Mouse (Mus musculus): ENCODE measurements around the gene Cabp1.

Cabp1 gene

DNA sequence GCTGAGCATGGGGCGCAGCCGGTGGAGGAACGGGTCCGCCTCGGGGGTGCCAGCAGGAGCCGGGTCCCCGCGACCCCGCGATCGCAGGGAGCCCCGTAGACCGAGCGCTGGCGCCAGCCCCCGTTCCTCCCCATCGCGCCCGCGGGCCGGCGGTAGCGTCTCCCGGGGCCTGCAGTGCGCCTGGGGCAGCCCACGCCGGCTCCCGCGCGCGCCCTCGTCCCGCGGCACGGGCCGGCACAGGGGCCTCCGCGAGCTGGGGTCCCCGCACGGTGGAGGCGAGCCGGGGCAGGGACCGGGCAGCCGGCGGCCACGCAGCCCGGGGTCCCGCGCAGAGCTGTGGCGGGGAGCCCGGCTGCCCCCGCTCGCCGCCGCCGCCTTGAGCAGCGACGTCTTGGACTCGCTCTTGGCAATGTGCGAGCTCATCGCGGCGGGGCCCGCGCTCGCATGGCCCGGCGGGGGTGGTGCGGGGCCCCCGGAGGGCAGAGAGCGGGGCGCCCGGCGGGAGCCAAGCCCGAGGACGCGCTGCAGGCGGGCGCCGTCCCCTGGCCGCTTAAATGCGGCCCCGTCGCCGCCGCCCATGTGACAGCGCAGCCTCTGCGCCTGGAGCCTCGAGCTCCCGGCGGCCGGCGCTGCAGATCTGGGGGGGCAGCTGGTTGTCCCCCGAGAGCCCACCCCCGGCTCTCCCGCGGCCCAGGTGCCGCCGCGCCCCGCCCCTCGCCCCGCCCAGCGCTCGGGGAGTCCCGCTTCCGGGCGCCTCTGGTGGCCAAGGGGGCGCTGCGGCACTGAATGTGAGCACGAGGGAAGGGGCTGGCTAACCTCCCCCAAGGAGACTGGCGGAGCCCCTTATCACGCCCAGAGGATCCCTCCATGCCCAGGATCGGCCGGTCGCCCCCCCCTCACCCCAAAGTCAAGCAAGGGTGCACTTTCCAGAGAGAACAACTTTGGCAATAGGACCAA is at the start of gene Cabp1:
Cabp1 (minus strand) TSS at position 713 of the 957 bp plus-strand sequence.
- in situ Hi-C loops (cut with MboI) = no loop called here

DNA sequence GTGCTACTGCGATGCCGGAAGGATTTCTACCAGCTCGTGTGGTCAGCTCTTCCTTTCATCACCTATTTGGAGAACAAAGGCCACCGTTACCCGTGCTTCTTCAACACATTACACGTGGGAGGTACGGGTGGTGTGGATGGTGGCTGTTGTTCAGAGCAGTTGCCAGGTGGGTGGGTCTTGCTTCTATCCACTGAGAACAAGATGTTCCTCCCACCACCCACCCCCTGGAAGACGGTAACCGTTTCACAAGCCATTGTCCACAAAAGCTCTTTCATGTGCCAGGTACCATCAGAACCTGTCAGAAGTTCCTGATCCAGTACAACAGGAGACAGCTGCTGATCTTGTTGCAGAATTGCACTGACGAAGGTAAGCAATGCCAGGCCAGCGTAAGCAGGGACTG is 46.0 kb upstream of the Cabp1 start:
- in situ Hi-C loops (cut with MboI) = no loop called here

DNA sequence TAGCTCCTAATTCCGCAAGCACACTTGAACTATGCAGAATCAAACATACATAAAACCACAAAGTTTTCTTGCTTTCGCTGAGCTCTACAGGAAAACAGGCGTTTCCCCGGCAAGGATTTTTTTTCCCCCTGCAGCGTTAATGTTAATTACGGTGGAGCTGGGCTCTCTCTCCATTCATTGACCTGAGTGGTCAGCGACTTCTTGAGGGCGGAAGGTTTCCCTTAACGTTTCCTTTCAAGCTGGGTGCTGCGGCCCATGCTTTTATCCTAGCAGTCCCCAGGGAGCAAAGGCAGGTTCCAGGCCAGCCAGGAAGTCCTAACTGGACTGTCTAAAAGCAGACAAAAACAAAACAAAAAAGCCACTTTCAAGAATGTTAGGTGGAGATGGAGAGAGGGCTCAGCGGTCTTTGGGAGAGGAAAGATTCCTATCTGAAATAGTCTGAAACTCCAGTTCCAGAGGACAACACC is 44.6 kb upstream of the Cabp1 start:
- in situ Hi-C loops (cut with MboI) = no loop called here

DNA sequence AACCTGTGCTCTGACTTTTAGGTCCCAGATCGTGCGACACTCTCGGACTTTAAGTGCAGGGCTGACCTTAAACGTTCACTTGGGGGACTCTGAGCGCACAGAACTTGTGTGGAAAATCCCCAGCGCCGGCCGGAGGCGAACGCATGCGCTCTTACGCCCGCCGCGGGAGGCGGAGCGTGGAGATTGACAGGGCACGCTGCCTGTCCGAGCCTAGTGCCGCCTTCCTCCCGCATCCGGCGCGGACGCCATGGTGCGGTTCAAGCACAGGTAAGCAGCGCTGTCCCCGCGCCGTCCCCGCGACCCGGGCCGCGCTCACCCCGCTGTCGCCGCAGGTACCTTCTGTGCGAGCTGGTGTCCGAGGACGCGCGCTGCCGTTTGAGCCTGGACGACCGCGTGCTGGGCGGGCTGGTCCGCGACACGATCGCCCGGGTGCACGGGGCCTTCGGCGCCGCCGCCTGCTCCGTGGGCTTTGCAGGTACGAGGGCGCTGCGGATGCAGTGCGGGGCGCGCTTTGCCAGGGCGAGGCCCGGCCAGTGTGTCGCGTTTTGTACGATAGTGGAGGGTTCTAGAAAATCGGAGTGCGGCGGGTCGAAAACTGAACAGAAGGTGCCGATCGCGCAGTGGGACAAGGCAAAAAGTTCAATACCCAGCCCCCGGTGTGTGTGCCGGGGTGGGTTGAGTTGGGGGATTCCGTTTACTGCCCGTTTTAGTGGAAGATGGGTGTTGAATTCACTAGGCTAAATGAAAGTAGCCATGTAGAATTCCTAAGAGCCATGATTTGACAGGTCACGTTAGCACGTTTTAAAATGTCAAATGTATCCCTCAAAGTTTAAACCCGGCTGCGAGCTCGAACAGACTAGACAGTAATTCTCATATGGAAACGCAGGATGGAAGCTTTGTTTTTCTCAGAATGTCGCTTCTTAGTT is 43.9 kb upstream of the Cabp1 start:
- in situ Hi-C loops (cut with MboI) = no loop called here

DNA sequence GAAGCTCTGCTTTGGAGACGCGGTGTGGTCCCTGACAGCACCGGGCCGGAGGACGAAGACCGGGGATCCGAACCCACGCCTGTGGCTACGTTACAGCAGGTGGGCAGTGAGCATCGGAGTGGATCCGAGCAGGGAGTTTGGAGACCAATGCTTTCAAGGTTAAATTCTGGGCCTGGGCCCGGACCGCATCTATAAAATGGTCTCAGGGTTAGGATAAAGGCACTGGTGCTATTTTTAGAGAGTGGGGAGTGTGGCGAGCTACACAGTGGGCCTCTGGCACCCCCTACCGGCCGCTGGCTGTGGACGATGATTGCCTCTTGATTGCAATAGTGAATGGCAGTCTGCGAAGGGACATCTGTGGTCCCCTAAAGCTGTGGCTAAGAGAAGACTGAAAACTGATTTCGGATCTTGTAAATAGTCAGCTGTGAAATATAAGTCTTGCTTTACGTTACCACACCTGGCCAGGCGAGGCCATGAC is 41.6 kb upstream of the Cabp1 start, which contains the start of gene Pop5:
Pop5 (plus strand) TSS at position 51 of the 478 bp plus-strand sequence.
- in situ Hi-C loops (cut with MboI) = no loop called here

DNA sequence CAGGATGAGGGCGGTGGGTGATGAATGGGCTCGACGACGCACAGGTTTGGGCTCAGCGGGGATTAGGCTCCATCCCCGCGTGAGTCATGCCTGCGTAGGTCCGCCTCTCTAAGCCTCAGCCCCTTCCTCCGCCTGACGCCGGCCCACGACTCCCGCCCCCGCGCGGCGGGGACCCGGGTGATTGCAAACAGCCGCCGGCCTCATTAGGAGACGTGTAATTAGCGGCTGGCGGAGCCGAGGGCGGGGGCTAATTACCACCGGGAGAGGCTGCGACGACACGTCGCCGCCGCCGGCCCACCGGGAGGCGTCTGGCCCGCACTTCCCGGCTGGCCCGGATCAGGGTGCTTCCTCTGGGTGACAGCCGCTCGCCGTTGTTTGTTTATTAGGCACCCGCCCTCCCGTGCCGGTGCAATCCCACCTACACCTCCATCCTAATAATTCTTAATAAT is 41.2 kb upstream of the Cabp1 start:
- in situ Hi-C loops (cut with MboI) = no loop called here

DNA sequence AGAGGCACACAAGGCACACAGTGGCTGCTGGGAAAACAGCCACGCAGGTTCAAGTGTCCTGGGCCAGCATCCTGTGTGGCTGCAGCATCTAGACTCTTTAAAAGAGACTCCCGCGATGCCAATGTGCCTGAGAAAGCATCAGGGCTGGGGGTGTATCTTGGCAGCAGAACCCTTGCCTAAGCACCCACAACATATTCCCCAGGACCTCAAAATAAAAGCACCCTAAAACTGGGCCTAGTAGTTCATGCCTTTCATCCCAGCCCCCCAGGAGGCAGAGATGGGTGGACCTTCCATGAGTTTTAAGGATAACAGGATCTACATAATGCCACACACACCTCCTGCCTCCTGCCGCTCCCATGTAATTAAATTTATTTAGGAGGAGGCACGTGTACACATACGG is 40.3 kb upstream of the Cabp1 start:
- in situ Hi-C loops (cut with MboI) = no loop called here

DNA sequence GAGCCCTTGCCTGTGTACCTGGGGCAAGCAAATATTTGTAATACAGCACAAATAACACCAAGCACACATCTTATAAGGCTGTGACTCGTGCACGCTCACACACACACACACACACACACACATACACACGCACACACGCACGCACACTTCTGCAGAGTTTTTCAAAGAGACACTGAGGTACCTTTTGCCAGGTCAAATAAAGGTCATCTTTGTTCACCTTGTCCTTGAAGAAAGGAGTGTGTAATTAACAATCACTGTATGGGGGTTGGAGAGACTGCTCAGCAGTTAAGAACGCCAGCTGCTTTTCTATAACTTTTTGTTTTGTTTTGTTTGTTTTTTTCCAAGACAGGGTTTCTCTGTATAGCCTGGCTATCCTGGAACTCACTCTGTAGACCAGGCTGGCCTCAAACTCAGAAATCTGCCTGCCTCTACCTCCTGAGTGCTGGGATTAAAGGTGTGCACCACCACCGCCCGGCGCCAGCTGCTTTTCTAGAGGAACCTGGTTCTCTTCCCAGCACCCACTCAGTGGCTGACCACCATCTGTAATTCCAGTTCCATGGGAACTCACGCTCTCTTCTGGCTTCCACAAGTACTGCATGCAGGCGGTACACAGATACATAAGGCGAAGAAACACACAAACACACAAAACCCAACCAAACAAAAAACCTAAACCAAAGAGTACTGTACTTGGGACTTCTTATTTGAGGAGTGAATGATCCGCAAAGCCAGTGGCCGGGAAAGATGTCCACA is 39.0 kb upstream of the Cabp1 start:
- in situ Hi-C loops (cut with MboI) = no loop called here

DNA sequence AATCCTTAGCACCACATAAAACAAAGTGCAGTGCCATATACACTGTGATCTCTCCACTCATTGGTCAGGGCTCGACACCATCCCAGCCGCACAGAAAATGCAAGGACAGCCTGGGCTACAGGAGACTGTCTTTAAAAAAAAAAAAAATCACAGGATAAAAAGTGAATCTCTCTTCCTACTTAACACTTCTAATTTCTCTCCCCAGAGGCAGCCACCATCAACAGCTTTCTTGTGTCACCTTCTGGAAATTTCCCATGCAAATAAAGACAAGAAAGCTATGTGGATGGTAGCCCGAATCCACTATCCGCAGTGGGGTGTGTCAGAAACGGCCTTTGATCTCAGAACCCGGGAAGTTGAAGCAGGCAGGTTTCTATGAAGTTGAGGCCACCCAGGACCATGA is 38.3 kb upstream of the Cabp1 start:
- in situ Hi-C loops (cut with MboI) = no loop called here

DNA sequence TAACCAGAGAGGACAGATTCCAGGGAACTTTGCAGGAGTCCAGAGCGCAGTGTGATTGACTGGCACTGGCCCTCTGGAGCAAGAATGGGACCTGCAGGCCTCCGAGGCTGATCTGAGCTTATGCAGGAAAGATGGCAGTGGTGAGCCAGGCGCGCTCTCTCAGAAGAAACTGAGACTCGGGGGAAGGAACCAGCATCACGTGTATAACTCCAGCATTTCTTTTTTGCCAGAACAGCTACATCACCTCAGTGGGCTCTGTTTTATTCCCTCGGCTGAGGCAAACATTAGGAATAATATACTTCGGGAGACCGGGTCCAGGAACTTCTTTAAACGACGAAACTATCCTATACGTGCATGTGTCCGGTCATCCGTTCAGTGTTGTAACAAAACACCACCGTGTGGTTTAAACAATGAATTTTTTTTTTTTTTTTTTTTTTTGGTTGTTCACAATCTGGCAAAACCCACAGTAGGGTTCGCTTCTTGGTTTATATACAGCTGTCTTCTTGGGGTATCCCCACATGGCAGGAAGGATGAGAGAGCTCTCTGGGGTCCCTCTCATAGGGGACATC is 37.5 kb upstream of the Cabp1 start:
- in situ Hi-C loops (cut with MboI) = no loop called here

DNA sequence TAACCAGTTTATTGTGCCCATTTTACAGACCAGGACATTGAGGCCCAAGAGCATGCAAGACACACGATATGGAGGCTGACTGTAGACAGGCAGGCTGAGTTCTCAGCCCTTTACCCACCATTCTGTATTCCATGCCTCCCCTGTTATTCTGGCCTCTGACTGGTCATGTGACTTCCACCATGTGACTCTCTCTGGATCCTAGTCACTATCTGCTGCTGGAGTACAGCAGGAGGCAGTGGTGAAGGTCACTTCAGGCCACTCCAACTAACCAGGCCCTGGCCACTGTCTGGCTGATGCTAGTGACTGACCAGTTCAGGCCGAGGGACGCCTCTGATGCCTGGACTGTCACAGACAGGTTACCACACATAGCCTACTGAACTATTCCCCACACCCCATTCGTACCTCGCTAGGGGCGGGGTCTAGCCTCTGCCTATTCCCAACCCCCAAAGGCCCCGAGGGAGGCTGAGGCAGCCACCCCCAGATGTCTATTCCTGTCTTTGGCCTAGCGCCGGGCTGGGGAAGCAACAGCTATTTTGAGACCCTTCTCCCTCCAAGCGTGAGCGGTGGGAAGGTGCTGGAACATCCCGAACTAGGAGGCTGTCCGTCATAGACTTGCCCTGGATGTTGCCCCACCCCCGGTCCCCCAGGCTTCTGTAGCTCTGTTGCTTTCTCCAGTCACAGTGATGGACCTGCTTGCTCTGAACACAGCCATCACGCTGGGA is 36.8 kb upstream of the Cabp1 start:
- in situ Hi-C loops (cut with MboI) = no loop called here

DNA sequence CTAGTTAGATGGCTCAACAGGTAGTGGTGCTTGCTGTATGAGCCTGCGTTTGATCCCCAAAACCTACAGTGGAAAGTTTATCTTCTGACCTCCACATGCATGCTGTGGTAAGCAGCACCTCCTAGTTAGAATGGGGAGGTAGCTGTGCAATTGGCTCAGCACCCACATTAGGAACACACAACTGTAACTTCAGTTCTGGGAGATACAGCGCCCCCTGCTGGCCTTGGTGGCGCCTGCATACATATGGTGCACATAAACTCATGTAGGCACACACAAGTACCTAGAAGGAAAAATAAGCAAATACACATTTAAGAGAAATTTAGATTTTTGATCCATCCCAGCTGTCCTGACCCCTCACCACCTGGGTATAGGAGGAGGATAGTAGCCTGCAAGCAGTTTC is 28.3 kb upstream of the Cabp1 start:
- in situ Hi-C loops (cut with MboI) = no loop called here

DNA sequence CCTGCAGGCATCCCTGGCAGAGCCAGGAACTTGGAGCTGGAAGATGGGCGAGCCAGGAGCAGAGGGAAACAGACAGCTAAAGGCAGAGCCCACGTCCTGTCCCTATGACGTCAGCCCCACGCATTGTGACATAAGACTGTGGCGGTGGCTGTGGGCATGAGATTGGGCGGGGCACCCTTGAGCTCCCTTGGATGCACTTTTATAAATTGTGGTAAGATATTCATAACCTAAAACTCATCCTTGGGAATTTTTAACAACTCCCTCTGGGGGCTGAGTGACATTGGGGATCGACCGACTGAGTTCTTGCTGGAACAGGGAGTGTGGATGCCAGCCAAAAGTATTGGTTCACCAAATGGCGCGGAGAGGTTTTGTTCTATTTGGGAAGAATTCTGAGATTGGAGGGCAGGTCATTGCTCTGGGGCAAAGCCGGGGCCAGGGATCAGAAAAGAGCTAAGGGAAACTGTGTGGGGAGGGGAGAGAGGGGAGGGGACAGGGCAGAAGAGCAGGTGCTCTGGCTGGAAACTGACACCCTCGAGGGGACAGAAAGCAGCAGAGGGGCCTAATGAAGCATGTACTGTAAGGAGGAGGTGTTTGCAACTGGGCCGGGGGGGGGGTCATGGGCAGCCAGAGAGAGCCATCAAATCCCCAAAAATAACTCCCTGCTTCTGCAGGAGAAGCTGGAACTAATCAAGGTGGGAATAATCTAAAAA is 26.9 kb upstream of the Cabp1 start:
- in situ Hi-C loops (cut with MboI) = no loop called here

DNA sequence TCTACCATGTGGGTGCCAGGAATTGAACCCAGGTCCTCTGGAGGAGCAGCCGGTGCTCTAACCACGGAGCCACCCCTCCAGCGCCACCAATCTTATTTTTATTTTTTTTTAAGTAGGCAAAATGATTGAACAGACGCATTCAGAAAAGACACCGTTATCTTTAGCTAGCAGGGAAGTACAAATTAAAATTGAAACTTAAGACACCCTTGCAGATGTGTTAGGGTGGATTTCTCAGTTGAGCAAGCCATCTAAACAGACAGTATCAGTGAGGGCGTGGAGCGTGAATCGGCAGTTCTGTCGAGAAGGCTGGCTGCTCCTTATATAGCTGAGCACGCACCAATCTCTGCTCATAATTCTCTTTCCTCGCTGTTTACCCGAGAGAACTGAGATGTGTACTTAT is 23.8 kb upstream of the Cabp1 start:
- in situ Hi-C loops (cut with MboI) = no loop called here

DNA sequence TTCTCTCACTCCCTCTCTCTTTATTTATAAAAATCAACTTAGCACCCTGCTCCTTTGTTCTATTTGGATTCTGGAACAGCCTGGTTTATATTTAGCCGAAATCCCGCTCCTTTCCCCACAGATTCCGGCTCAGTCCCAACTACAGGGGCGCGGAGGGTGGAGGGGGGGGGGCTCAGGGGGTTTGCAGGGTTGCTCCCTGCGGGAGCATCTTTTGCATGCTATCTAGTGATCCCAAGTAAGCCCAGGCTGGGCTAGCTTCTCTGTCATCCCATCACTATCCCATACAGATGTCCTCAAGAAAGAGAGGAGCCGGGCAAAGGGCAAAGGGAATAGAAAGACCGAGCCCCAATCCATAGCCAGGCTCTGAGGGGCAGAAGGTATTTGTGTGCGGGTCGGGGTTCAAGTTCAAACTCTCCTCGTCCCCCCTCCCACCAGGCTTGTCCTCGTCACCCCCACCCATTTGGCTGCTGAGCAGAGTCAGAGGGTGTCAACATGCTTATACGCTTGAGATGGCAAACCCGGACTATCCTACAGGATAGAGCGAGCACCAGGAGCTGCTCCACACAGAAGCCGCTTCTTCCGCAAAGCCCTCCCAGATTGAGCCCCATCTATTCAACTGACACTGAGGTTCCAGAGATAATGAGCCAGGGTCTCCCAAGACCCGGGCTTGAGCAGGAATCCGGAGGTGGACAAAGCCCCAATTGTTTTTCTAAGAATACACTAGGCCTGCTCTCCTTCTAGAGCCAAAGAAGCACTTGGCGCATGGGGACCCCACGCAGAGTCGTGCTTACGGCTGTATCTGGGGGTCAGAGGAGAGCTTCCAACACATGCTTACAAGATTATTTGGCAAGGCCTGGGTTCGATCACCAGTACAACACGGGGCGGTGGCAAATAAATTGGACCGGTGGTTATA is 21.3 kb upstream of the Cabp1 start:
- in situ Hi-C loops (cut with MboI) = no loop called here

DNA sequence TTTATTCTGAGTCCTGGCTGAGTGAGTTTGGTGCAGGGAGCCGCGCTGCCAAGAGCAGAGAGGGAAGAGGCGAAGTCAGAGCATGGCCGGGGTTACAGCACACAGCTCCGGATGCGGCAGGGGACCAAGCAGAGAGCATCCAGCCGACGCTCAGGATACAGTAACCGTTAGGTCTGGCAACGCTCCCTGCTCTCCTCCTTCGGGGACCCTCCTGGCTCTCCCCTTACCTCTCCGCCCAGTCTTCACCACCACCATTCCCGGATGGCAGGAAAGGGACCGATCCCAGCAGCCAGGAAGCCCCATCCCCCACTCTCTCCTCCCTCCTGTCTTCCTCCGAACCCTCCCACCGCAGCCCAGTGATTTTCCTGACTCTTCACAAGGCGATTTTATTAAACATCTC is 20.7 kb upstream of the Cabp1 start:
- in situ Hi-C loops (cut with MboI) = no loop called here

DNA sequence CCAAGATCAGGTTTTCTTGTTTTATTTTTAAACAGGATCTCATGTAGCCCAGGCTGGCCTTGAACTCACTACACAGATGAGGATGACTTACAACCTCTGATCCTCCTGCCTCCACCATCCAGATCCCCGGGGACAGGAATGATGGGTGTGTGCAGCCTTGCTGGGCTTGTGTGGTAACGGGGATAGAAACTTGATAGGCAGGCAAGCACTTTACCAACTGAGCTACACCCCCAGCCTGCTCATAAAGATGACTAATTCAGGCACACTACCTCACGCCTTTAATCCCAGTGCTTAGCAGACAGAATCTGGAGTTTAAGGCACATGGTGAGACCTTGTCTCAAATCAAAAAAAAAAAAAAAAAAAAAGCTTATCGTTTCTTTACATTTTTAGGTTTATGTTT is 18.7 kb upstream of the Cabp1 start:
- in situ Hi-C loops (cut with MboI) = no loop called here

DNA sequence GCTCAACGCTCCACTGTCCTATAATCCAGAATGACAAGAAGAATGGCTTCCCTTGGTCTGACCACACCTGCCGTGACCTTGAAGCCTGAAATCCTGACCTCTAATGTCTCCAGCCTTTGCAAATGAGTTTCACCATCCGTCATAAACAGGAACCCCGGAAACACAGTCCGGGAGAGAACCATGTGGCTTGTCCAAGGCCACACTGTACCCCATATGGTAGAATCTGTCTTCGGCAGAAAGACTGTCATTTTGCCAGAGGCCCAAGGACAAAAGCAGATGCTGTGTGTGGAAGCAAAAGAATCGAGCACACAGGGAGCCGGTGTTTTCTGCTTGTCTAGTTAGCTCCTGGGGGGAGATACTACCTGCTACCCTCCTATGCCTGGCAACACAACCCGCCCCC is 18.3 kb upstream of the Cabp1 start:
- in situ Hi-C loops (cut with MboI) = no loop called here

DNA sequence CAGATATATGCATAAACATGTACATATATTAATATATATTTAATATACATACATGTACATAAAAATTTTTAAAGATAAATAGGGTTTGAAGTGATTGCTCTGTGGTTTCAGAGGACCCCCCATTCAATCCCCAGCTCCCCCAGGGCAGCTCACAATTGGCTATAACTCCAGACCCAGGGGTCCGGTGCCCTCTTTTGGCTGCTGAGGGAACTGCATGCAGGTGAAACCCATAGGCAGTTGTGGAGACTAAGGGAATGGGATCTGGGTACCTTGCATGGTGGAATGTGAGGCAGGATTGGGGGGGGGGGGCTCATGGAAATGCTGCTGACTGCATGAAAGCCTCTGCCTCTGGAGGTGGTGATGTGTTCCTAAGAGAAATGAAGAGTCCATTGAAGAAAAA is 16.2 kb upstream of the Cabp1 start:
- in situ Hi-C loops (cut with MboI) = no loop called here
